ENCODE assay signal across 17 mouse cellular contexts in the genomic region with DNA sequence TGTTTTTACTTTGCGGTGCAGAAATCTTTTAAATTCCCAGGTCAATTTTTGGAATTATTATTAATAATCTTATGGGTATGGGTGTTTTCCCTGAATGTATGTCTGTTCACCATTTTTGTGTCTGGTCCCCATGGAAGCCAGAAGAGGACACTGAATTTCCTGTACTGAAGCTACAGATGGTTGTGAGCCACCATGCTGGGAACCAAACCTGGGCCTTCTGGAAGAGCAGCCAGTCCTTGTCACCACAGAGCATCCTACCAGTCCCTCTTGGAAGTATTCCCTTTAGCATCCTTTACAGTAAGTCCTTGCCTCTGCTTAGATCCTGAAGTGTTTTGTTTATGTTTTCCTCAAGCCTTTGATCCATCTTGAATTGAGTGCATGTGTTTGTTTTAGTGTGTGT.
"Had no signal": no experiment of that assay in that cellular context is flagged by ENCODE, and none has a peak within 500 bp of the region (broad histone marks: within the 10 kb centered on the region; RNA-seq: fewer than 3 reads in every experiment).

No protein-coding gene starts in this region.

- H3K4me3 ChIP-seq: layer of hippocampus, adult 2 months; limb, embryonic 10.5 days; liver, embryonic 15.5 days; midbrain, embryonic 10.5 days; myocyte; neural tube, embryonic 15.5 days had no signal

- H3K36me3 ChIP-seq: limb, embryonic 10.5 days; liver, embryonic 15.5 days; midbrain, embryonic 10.5 days; neural tube, embryonic 15.5 days had no signal

- H3K27ac ChIP-seq: layer of hippocampus, adult 2 months; limb, embryonic 10.5 days; liver, embryonic 15.5 days; midbrain, embryonic 10.5 days; neural tube, embryonic 15.5 days; stomach, postnatal 0 days had no signal

- H3K9ac ChIP-seq: liver, embryonic 15.5 days; lung, embryonic 14.5 days; neural tube, embryonic 15.5 days had no signal

- H3K27me3 ChIP-seq: liver, embryonic 15.5 days; neural tube, embryonic 15.5 days had no signal

- H3K9me3 ChIP-seq: limb, embryonic 10.5 days; liver, embryonic 15.5 days; midbrain, embryonic 10.5 days; neural tube, embryonic 15.5 days had no signal

- DNase-seq: kidney, postnatal 10 days; kidney, postnatal 4 days; lung, embryonic 14.5 days; lung, postnatal 10 days; lung, postnatal 4 days; midbrain, embryonic 14.5 days; right cerebral cortex, adult 18-20 months; right cerebral cortex, postnatal 25 days; thymus, postnatal 14 days had no signal

- H3K4me2 ChIP-seq: liver, embryonic 11.5 days; liver, embryonic 15.5 days; lung, embryonic 14.5 days; neural tube, embryonic 15.5 days had no signal
